Mouse (Mus musculus) testis, adult 2 months (tissue): ENCODE measurements around the gene Rfng.

Experiments used
- CTCF ChIP-seq: fragments of 200-500 bp; IDR thresholded peaks from 2 replicates; pipeline ENCODE4 v1.5.1; 2012; ENCODE audit warnings: low read depth, mild to moderate bottlenecking, inconsistent platforms, low read length, moderate library complexity; ENCODE audit not compliant: control insufficient read depth, insufficient read depth, insufficient replicate concordance
- POLR2A ChIP-seq: fragments of 200-500 bp; IDR thresholded peaks from 2 replicates; pipeline ENCODE4 v1.6.1; 2012; ENCODE audit warnings: low read depth, mild to moderate bottlenecking, inconsistent platforms, low read length, moderate library complexity; ENCODE audit not compliant: control insufficient read depth

GRCm38 (mm10) chr11:120818251-120818650, 34.2 kb upstream of the Rfng start:
- TF ChIP-seq CTCF (no peak), POLR2A (no peak)
